Mouse (Mus musculus) heart, embryonic 16.5 days (tissue): ENCODE data around the gene Csf3r. TPM values are rescaled to one million over a fixed set of nuclear protein-coding genes. Genes with fewer than 3 reads are reported as not detected.
"Not testable (repeated sequence)": the region's sequence is repeated elsewhere in the genome, so short reads cannot be mapped to it uniquely, and the experiment has no call there.

ENCODE experiments used
- ATAC-seq: fragments of 200-750 bp; cut with Nextera tagmentation; replicated peaks from 2 replicates; pipeline ENCODE4 v1.8.0; 2017; ENCODE audit warnings: moderate number of reproducible peaks; ENCODE audit not compliant: insufficient read depth, low FRiP score; ENCODE audit errors: extremely low read depth
- H3K27ac ChIP-seq: fragments of 300-500 bp; sonication (generic); 2 replicates; pipeline ENCODE4 v1.5.1; 2014; ENCODE audit warnings: mild to moderate bottlenecking, low read length, control low read depth, moderate library complexity
- H3K27me3 ChIP-seq: fragments of 300-500 bp; sonication (generic); 2 replicates; pipeline ENCODE4 v1.6.1; 2014; ENCODE audit warnings: low read length, mixed read lengths; ENCODE audit not compliant: control insufficient read depth, insufficient read depth
- H3K36me3 ChIP-seq: fragments of 300-500 bp; sonication (generic); 2 replicates; pipeline ENCODE4 v1.6.1; 2014; ENCODE audit not compliant: control insufficient read depth, insufficient read depth
- H3K4me1 ChIP-seq: fragments of 300-500 bp; sonication (generic); 2 replicates; pipeline ENCODE4 v1.6.1; 2014; ENCODE audit warnings: low read length, mixed read lengths; ENCODE audit not compliant: control insufficient read depth, insufficient read depth
- H3K4me2 ChIP-seq: fragments of 300-500 bp; sonication (generic); 2 replicates; pipeline ENCODE4 v1.6.1; 2014; ENCODE audit warnings: low read depth, mild to moderate bottlenecking, control low read depth, low read length
- H3K4me3 ChIP-seq: fragments of 300-500 bp; sonication (generic); 2 replicates; pipeline ENCODE4 v1.5.1; 2014; ENCODE audit warnings: mild to moderate bottlenecking, control low read depth, low read length
- H3K9ac ChIP-seq: fragments of 300-500 bp; sonication (generic); 2 replicates; pipeline ENCODE4 v1.6.1; 2014; ENCODE audit warnings: low read length, control low read depth
- H3K9me3 ChIP-seq: fragments of 300-500 bp; sonication (generic); replicated peaks from 2 replicates; pipeline ENCODE4 v1.6.1; 2016; ENCODE audit warnings: low read length; ENCODE audit not compliant: control insufficient read depth
- WGBS: fragments of 180-500 bp; shearing (Covaris S2); extraction: QIAGEN DNeasy Blood & Tissue Kit; methylation state at CpG from one replicate; pipeline ENCODE4 v1.1.7; 2014; 5-methylcytosine and 5-hydroxymethylcytosine counted together
- polyA plus RNA-seq: library from polyadenylated mRNA; unstranded; fragments of >200 nt; fragmentation: Nextera tagmentation; extraction: Ambion mirVana; gene quantifications from 2 replicates; pipeline ENCODE4 v1.2.1, GENCODE M21; 2015

The Csf3r gene
- polyA plus RNA-seq: 0.72 TPM in 2 replicates

DNA sequence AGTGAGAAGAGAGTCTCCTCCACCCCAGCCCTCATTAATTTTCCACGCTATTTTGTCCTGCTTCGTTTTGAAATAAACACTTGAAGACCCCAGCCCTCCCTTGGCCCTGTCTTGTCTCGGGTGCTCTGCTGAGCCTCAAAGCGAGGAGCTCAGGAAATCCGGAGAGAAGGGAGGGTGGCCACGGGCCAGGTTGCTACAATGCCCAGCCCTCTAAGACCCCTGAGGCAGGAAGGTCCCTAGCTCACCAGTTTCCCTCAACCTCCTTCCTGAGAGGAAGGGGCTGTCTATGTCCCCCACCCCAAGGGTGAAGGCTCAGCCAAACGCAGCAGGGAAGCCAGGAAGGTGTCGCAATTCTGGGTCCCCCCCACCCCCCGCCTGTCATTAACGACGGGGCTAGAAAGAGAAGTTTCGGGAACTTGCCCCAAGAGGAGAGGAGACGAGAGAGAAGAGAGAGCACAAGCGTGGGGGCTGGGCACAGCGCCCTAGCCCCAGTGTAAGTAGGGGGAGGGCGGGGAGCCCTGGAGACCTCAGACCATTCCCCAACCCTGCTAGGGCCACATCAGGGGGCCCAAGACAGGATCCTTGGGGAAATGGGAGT lies at the start of gene Csf3r:
TSS of gene Csf3r (plus strand) at position 248 of the 598 bp plus-strand sequence.
- no peak within 1 kb of the TSS for H3K27ac ChIP-seq
- no peak for ATAC-seq
- H3K9ac ChIP-seq: no peak within 1 kb of the TSS
- no peaks in the 10 kb centered on the region for H3K36me3 ChIP-seq
- H3K4me3 ChIP-seq: no peak within 1 kb of the TSS
- 32% methylated on average over 16 of the region's 16 CpGs for WGBS
- no peaks in the 10 kb centered on the region for H3K4me1 ChIP-seq
- no peaks in the 10 kb centered on the region for H3K27me3 ChIP-seq
- no peaks in the 10 kb centered on the region for H3K9me3 ChIP-seq
- no peak within 1 kb of the TSS for H3K4me2 ChIP-seq

DNA sequence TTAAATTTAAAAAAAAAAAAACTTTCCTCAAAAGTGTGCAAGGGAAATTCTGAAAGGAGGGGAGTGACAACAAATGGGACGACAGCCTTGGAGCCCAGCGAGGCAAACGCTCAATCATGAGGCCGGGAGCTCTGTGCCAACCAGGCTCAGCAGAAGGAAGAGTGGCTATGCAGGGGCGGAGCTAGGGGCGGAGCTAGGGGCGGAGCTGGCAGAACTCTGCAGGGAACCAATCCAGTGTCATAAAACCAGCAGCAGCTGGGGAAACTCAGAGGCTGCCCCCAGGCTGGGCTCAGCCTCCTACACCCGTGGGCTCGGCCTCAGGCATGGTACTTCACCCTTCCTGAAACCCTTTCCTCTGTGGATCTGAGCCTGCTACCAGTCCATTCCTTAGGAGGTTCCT lies 46.6 kb upstream of the Csf3r start:
- no peak overlapping the region for H3K4me3 ChIP-seq
- H3K4me2 ChIP-seq: no peak overlapping the region
- H3K36me3 ChIP-seq: no peaks in the 10 kb centered on the region
- H3K9ac ChIP-seq: no peak overlapping the region
- ATAC-seq: no peak
- no peaks in the 10 kb centered on the region for H3K27me3 ChIP-seq
- 64% methylated on average over 9 of the region's 9 CpGs for WGBS
- H3K4me1 ChIP-seq: no peaks in the 10 kb centered on the region
- no peak overlapping the region for H3K27ac ChIP-seq
- no peaks in the 10 kb centered on the region for H3K9me3 ChIP-seq

DNA sequence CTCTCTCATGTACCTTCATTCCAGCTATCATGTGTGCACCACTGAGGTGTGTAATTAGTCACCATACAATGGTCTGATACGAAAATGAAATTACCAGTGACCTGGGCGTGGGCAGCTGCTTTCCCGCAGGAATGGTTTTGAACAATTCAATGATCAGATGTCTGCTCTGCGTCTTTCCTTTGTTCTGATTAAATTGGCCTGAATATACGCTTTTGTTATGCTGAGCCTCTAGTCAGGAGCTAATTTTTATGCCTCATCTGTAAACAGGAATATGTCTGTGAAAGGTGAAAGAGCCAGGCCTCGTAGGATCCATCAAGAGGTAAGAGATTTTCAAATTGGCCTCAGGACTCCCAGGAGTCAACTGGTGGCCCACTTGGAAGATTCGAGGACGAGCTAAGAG lies 41.1 kb upstream of the Csf3r start:
- Histone ChIP-seq H3K27me3 (no peaks in the 10 kb centered on the region), H3K4me2 (no peak overlapping the region)
- 77% methylated on average over 8 of the region's 8 CpGs for WGBS

DNA sequence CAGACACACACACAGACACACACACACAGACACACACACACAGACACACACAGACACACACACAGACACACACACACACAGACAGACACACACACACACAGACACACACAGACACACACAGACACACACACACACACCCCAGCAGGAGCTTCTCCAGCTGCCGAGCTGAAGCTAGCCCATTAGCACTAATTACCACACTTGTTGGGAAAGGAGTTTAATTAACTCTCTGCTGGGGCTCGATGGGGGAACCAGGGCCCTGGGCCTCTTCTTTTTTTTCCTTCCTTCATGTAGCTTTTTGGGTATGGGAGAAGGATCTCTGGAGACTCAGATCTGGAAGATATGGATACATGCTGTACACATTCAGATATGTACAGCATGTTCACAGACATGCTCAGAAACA lies 38.6 kb upstream of the Csf3r start:
- H3K36me3 ChIP-seq, ATAC-seq, H3K4me1 ChIP-seq, H3K4me3 ChIP-seq, H3K27me3 ChIP-seq, H3K9ac ChIP-seq, H3K4me2 ChIP-seq, H3K9me3 ChIP-seq, H3K27ac ChIP-seq: not testable (repeated sequence)
- 43% methylated on average over 2 of the region's 2 CpGs for WGBS

More for the DNA sequence above, 41.1 kb upstream of the Csf3r start:
- H3K9me3 ChIP-seq: no peaks in the 10 kb centered on the region
- H3K4me1 ChIP-seq: no peaks in the 10 kb centered on the region
- H3K36me3 ChIP-seq: no peaks in the 10 kb centered on the region
- no peak overlapping the region for H3K4me3 ChIP-seq
- no peak for ATAC-seq
- no peak overlapping the region for H3K27ac ChIP-seq
- no peak overlapping the region for H3K9ac ChIP-seq

DNA sequence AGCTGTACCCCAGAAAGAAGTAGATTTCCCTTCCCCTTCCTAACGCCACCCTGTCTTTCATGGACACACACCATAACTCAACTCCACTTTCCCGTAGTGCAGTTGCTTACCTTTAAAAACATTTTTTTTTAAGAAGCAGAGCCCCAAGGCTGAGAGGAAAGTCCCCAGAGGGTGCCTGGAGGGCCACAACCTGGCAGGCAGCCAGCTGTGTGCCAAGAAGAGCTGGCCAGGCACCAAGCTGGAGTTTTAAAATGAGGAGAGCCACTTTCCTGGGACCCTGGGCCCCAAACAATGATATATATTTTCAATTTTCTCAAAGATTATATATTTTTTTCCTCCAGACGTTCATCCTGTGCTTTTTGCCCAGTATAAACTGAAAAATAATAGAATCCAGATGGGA lies 37.3 kb upstream of the Csf3r start:
- 64% methylated on average over 3 of the region's 3 CpGs for WGBS
- no peak overlapping the region for H3K4me3 ChIP-seq
- H3K9ac ChIP-seq: no peak overlapping the region
- H3K36me3 ChIP-seq: no peaks in the 10 kb centered on the region
- no peak overlapping the region for H3K27ac ChIP-seq
- H3K4me2 ChIP-seq: no peak overlapping the region
- no peaks in the 10 kb centered on the region for H3K4me1 ChIP-seq
- no peaks in the 10 kb centered on the region; the same call in 1 of the 2 replicates for H3K27me3 ChIP-seq
- H3K9me3 ChIP-seq: no peaks in the 10 kb centered on the region
- ATAC-seq: no peak

DNA sequence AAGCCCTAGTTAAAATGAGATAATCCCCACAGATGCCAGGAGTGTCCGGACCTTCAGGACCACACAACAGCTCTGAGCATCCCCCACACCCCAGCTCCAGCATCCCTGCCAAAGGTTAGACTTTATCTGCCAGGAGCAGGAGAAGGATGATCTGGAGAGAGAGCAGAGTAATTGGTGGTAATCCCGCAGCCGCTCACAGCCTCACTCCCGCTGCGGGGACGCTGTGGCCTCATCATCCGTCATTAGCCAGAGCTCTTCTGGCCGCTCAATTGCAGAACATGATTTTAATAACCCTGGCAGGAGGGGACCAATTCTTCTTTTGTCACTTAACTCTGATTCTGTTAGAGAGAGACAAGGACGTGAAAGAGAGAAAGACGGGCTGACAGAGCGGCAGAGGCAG lies 35.3 kb upstream of the Csf3r start:
- no peaks in the 10 kb centered on the region; the same call in 1 of the 2 replicates for H3K27me3 ChIP-seq
- no peak for ATAC-seq
- no peak overlapping the region for H3K4me3 ChIP-seq
- no peaks in the 10 kb centered on the region for H3K9me3 ChIP-seq
- H3K36me3 ChIP-seq: no peaks in the 10 kb centered on the region
- no peak overlapping the region for H3K9ac ChIP-seq
- WGBS: 58% methylated on average over 11 of the region's 11 CpGs
- no peak overlapping the region for H3K27ac ChIP-seq
- H3K4me2 ChIP-seq: no peak overlapping the region
- no peaks in the 10 kb centered on the region for H3K4me1 ChIP-seq

DNA sequence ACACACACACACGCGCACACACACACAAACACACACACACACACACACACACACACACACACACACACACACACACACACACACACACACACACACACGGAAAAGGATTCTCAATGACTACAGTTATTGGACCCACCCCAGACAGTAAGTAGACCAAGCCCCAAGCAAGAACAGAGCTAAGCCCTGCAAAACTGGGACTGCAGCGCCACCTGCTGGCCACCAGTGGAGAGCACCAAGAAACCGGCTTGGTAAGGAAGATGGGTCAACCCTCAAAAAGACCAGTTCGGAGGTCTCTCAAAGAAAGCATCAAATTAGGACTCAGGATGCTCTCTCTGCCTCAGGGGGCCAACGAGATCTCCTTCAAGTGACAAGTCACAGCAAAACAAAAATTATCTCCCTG lies 34.2 kb upstream of the Csf3r start:
- Histone ChIP-seq H3K4me2 (no peak overlapping the region), H3K9me3 (no peaks in the 10 kb centered on the region), H3K4me1 (no peaks in the 10 kb centered on the region), H3K9ac (no peak overlapping the region), H3K4me3 (no peak overlapping the region), H3K27me3 (no peaks in the 10 kb centered on the region; the same call in 1 of the 2 replicates), H3K36me3 (no peaks in the 10 kb centered on the region), H3K27ac (no peak overlapping the region)
- WGBS: 34% methylated on average over 7 of the region's 7 CpGs
- ATAC-seq: no peak

DNA sequence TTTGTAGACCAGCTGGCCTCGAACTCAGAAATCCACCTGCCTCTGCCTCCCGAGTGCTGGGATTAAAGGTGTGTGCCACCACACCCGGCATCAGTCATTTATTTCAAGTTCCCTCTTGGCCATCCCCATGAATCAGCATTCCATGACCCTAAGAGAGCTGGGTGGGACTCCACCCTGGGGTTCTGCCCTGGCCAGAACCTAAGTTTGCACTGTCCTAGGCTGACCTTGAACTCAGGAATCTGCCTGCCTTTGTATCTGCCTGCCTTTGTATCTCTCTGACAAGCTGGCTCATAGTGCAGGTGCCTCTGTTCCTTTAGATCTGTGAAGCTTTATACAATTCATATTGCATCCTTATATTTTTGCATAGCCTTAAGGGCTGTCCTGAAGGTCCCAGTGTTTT lies 32.1 kb upstream of the Csf3r start:
- Histone ChIP-seq H3K27ac (no peak overlapping the region), H3K9me3 (peaks cover under 1% of the 10 kb centered on the region; the same call in 1 of the 2 replicates), H3K4me1 (no peaks in the 10 kb centered on the region), H3K9ac (no peak overlapping the region), H3K4me2 (no peak overlapping the region), H3K27me3 (no peaks in the 10 kb centered on the region; the same call in 1 of the 2 replicates), H3K36me3 (no peaks in the 10 kb centered on the region), H3K4me3 (no peak overlapping the region)
- WGBS: 72% methylated on average over 3 of the region's 3 CpGs
- no peak for ATAC-seq

DNA sequence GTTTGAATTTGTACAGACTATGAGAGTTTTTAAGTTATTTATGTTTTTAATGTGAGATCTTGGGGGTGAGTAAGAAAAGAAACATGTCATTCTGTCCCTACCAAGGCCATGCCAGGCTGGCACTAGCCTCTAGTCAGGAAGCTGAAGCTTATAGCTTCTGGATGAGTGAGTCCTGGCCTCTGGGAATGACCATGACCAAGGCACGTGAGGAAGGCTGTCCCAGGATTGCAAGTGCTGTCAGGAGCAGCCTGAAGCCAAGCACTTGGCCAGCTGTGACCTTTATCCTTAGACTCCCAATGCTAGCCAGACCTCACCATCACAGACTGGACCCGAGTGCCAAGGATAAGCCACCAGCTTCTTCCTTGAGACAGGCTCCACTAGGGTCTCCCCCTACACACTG lies 31.4 kb upstream of the Csf3r start:
- Histone ChIP-seq H3K4me3 (no peak overlapping the region), H3K9me3 (peaks cover 8% of the 10 kb centered on the region), H3K9ac (no peak overlapping the region), H3K27me3 (no peaks in the 10 kb centered on the region; the same call in 1 of the 2 replicates), H3K4me1 (no peaks in the 10 kb centered on the region), H3K4me2 (no peak overlapping the region), H3K36me3 (no peaks in the 10 kb centered on the region), H3K27ac (no peak overlapping the region)
- no peak for ATAC-seq
- 34% methylated on average over 2 of the region's 2 CpGs for WGBS
